Mouse (Mus musculus) kidney, postnatal 0 days (tissue): ENCODE measurements around the gene Diaph3. TPM values are rescaled to one million over a fixed set of nuclear protein-coding genes. Genes with fewer than 3 reads are reported as not detected.

ENCODE experiments used
- ATAC-seq: fragments of 200-750 bp; cut with Nextera tagmentation; replicated peaks from 2 replicates; pipeline ENCODE4 v1.8.0; 2017; ENCODE audit warnings: low read depth, moderate number of reproducible peaks, moderate TSS enrichment, moderate library complexity; ENCODE audit not compliant: low FRiP score
- DNase-seq: peaks from one replicate; pipeline ENCODE4 v3.0.0-alpha.2; 2016; ENCODE audit warnings: low spot score
- H3K27ac ChIP-seq: fragments of 300-500 bp; sonication (generic); 2 replicates; pipeline ENCODE4 v1.5.1; 2014; ENCODE audit warnings: mild to moderate bottlenecking
- H3K27me3 ChIP-seq: fragments of 300-500 bp; sonication (generic); 2 replicates; pipeline ENCODE4 v1.6.1; 2014; ENCODE audit warnings: low read length, mixed read lengths; ENCODE audit not compliant: insufficient read depth
- H3K36me3 ChIP-seq: fragments of 300-500 bp; sonication (generic); 2 replicates; pipeline ENCODE4 v1.6.1; 2014; ENCODE audit warnings: low read length, mixed read lengths; ENCODE audit not compliant: insufficient read depth
- H3K4me1 ChIP-seq: fragments of 300-500 bp; sonication (generic); replicated peaks from 2 replicates; pipeline ENCODE4 v1.6.1; 2014; ENCODE audit warnings: antibody characterized with exemption, low read length, mixed read lengths; ENCODE audit not compliant: insufficient read depth
- H3K4me2 ChIP-seq: fragments of 300-500 bp; sonication (generic); 2 replicates; pipeline ENCODE4 v1.6.1; 2014; ENCODE audit warnings: mild to moderate bottlenecking, low read length, moderate library complexity, mixed read lengths
- H3K4me3 ChIP-seq: fragments of 300-500 bp; sonication (generic); replicated peaks from 2 replicates; pipeline ENCODE4 v1.5.1; 2014; ENCODE audit warnings: low read depth, low read length
- H3K9ac ChIP-seq: fragments of 300-500 bp; sonication (generic); 2 replicates; pipeline ENCODE4 v1.6.1; 2014; ENCODE audit warnings: low read depth, low read length
- H3K9me3 ChIP-seq: fragments of 300-500 bp; sonication (generic); replicated peaks from 2 replicates; pipeline ENCODE4 v1.6.1; 2016; ENCODE audit warnings: low read length, inconsistent platforms, mixed read lengths
- CTCF ChIP-seq: IDR thresholded peaks from 2 replicates; pipeline ENCODE4 v1.5.1; 2016; ENCODE audit warnings: antibody characterized with exemption, low read depth, mild to moderate bottlenecking, moderate library complexity
- WGBS: fragments of 180-500 bp; shearing (Covaris S2); extraction: QIAGEN DNeasy Blood & Tissue Kit; methylation state at CpG from one replicate; pipeline ENCODE4 v1.1.7; 2014; 5-methylcytosine and 5-hydroxymethylcytosine counted together
- polyA plus RNA-seq: library from polyadenylated mRNA; unstranded; fragments of >200 nt; fragmentation: Nextera tagmentation; extraction: Ambion mirVana; gene quantifications from 2 replicates; pipeline ENCODE4 v1.2.1, GENCODE M21; 2015

Gene Diaph3
- polyA plus RNA-seq, 1 experiment from 2014 or later: 2.9 TPM

DNA sequence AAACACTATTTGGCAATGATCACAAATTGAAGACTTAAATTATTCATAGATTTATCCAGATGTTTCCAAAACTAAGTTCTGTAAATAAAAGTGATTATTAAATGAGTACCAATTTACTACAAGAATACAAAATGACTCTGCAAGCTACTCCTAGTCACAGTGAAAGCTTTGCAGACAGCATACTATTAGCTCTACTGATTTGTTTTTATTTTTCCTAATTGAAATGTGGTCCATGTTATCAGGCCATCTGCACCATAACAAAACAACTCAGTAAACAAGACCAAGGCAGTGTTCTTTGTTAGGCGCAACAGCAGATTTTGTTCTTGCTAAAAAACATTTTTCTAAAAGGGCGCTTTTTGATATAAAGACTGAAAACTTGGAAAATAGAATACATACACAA, 84.9 kb downstream of the Diaph3 start:
- H3K9ac ChIP-seq: no peak overlapping the region
- no peaks in the 10 kb centered on the region for H3K9me3 ChIP-seq
- ATAC-seq: no peak
- no peaks in the 10 kb centered on the region for H3K36me3 ChIP-seq
- no peaks in the 10 kb centered on the region for H3K27me3 ChIP-seq
- no peak overlapping the region for H3K4me3 ChIP-seq
- TF ChIP-seq CTCF: no peak
- no peaks in the 10 kb centered on the region for H3K4me1 ChIP-seq
- WGBS: 95% methylated on average over 2 of the region's 2 CpGs
- DNase-seq: no peak
- H3K4me2 ChIP-seq: no peak overlapping the region
- H3K27ac ChIP-seq: no peak overlapping the region

GRCm38 (mm10) chr14:87051187-87051586, 89.8 kb downstream of the Diaph3 start:
- Histone ChIP-seq H3K4me3 (no peak overlapping the region), H3K27ac (no peak overlapping the region), H3K27me3 (no peaks in the 10 kb centered on the region), H3K4me2 (no peak overlapping the region), H3K9ac (no peak overlapping the region), H3K9me3 (no peaks in the 10 kb centered on the region), H3K4me1 (no peaks in the 10 kb centered on the region), H3K36me3 (no peaks in the 10 kb centered on the region)
- DNase-seq: peak; percentile 8
- no peak for TF ChIP-seq CTCF
- ATAC-seq: no peak
- WGBS: 51% methylated on average over 5 of the region's 5 CpGs

GRCm38 (mm10) chr14:87044401-87044806, 96.6 kb downstream of the Diaph3 start:
- Histone ChIP-seq H3K4me2 (no peak overlapping the region), H3K4me3 (no peak overlapping the region), H3K27ac (no peak overlapping the region), H3K9me3 (no peaks in the 10 kb centered on the region), H3K9ac (no peak overlapping the region), H3K4me1 (no peaks in the 10 kb centered on the region), H3K27me3 (no peaks in the 10 kb centered on the region), H3K36me3 (no peaks in the 10 kb centered on the region)
- TF ChIP-seq CTCF: no peak
- 39% methylated on average over 5 of the region's 5 CpGs for WGBS
- no peak for ATAC-seq
- no peak for DNase-seq

DNA sequence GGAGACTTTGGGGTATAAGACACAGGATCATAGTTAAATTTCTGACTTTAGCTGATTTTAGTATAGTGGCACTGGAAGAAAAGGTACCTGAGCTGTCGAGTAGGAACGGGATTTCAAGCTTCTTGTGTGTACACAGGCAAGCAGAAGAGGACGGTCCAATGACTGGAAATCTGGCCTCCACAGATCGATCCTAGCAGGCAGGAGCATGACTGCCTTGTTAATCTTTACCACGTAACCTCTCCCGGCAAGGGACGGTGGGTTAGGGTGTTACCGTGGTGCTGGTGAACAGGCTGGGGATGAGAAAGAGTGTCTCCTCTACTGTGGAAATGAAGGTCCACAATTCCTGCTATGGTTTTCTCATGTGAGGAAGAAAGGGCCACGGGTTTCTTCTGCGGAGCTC, 120.8 kb downstream of the Diaph3 start:
- no peak overlapping the region for H3K9ac ChIP-seq
- TF ChIP-seq CTCF: no peak
- ATAC-seq (no peak), DNase-seq (no peak)
- 77% methylated on average over 10 of the region's 10 CpGs for WGBS
- H3K4me3 ChIP-seq: no peak overlapping the region
- no peaks in the 10 kb centered on the region for H3K27me3 ChIP-seq
- H3K4me1 ChIP-seq: no peaks in the 10 kb centered on the region
- no peaks in the 10 kb centered on the region for H3K9me3 ChIP-seq
- H3K27ac ChIP-seq: no peak overlapping the region
- no peak overlapping the region for H3K4me2 ChIP-seq
- no peaks in the 10 kb centered on the region for H3K36me3 ChIP-seq

DNA sequence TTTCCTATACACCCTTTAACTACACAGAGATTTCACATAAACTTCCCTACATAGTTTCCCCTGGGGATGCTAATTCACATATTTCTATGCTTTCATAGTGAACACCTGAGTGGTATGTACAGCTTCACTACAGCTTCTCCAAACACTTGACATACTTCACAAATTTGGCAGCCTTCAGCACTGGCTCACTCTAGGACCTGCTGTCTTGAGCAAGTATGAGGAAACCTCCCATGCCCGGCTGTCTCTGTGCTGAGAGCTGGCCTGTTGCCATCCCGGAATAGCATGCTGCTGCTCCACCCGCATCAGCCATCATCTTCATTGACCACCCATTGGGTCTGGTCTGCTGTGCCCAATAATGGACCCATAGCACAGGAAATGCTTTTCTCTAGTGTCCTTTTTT, 121.3 kb downstream of the Diaph3 start:
- Histone ChIP-seq H3K4me1 (no peaks in the 10 kb centered on the region), H3K36me3 (no peaks in the 10 kb centered on the region), H3K27ac (no peak overlapping the region), H3K4me3 (no peak overlapping the region), H3K9me3 (no peaks in the 10 kb centered on the region), H3K4me2 (no peak overlapping the region), H3K9ac (no peak overlapping the region), H3K27me3 (no peaks in the 10 kb centered on the region)
- no peak for ATAC-seq
- WGBS: 82% methylated on average over 3 of the region's 3 CpGs
- TF ChIP-seq CTCF: no peak
- DNase-seq: no peak

DNA sequence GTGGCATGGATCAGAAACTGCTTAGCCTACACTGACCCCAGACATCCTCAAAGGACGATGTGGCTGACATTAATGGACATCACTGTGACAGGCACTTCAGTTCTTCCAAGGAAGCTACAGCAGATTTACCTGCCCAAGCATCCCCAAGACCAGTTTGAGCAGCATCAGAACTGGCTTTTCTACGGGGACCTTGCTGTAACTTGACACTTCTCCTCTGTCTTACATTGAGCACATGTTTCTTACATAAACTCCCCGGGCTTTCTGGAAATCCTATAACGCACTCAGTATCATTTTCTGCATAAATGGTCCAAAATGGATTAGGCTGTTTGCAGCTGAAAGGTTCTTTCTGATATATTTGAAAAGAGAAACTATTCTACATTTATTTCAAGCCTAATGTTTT, 143.7 kb downstream of the Diaph3 start:
- TF ChIP-seq CTCF: no peak
- 50% methylated on average over 4 of the region's 4 CpGs for WGBS
- DNase-seq: no peak
- Histone ChIP-seq H3K4me2 (no peak overlapping the region), H3K9me3 (no peaks in the 10 kb centered on the region), H3K27me3 (no peaks in the 10 kb centered on the region), H3K9ac (no peak overlapping the region), H3K4me1 (no peaks in the 10 kb centered on the region), H3K4me3 (no peak overlapping the region), H3K36me3 (no peaks in the 10 kb centered on the region), H3K27ac (no peak overlapping the region)
- no peak for ATAC-seq

DNA sequence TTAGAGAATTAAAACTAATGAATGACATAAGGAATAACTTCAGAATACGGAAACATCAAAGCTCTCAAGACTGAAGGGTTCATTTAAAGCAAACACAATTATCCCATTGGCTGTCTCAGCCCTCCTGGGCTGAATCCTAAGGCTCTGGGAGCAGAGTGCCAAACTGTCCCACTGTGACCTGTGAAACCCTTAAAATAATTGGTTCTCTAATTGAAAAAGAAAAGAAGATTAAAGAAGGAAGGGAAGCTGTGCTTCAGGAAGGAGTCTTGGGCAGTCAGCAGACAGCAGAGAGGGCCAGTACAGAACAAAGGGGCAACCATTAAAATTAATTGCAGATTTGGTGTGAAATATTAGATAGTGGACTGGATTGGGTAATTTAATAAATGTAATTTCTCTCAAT, 189.9 kb downstream of the Diaph3 start:
- Histone ChIP-seq H3K9ac (no peak overlapping the region), H3K4me2 (no peak overlapping the region), H3K9me3 (no peaks in the 10 kb centered on the region), H3K4me3 (no peak overlapping the region), H3K4me1 (no peaks in the 10 kb centered on the region), H3K36me3 (no peaks in the 10 kb centered on the region), H3K27me3 (no peaks in the 10 kb centered on the region), H3K27ac (no peak overlapping the region)
- no peak for ATAC-seq
- no peak for DNase-seq
- no peak for TF ChIP-seq CTCF
- 78% methylated on average over 1 of the region's 1 CpGs for WGBS
